Mouse (Mus musculus) kidney, adult 2 months (tissue): Measurements from ENCODE around the gene Daxx. TPM values are rescaled to one million over a fixed set of nuclear protein-coding genes. Genes with fewer than 3 reads are reported as not detected.

ENCODE experiments used
- DNase-seq: peaks from one replicate; pipeline ENCODE4 v3.0.0; 2021
- H3K27ac ChIP-seq: fragments of 200-500 bp; 2 replicates; pipeline ENCODE4 v1.5.1; 2012; ENCODE audit warnings: low read depth, low read length, control low read depth, inconsistent platforms; ENCODE audit not compliant: insufficient read depth
- H3K27me3 ChIP-seq: fragments of 200-500 bp; replicated peaks from 2 replicates; pipeline ENCODE4 v1.6.1; 2012; ENCODE audit warnings: mild to moderate bottlenecking, moderate library complexity, low read length, inconsistent platforms; ENCODE audit not compliant: control insufficient read depth, insufficient read depth
- H3K36me3 ChIP-seq: fragments of 200-500 bp; 2 replicates; pipeline ENCODE4 v1.6.1; 2012; ENCODE audit warnings: mild to moderate bottlenecking, moderate library complexity, low read length, inconsistent platforms; ENCODE audit not compliant: control insufficient read depth, insufficient read depth
- H3K4me1 ChIP-seq: fragments of 200-500 bp; 2 replicates; pipeline ENCODE4 v1.6.1; 2011; ENCODE audit warnings: low read length; ENCODE audit not compliant: control insufficient read depth, insufficient read depth
- H3K4me3 ChIP-seq: fragments of 200-500 bp; 2 replicates; pipeline ENCODE4 v1.5.1; 2011; ENCODE audit warnings: mild to moderate bottlenecking, low read depth, low read length, control low read depth; ENCODE audit not compliant: insufficient read depth
- CTCF ChIP-seq: fragments of 200-500 bp; conservative IDR thresholded peaks from 2 replicates; pipeline ENCODE4 v1.5.1; 2011; ENCODE audit warnings: low read depth, mild to moderate bottlenecking, control low read depth, low read length, moderate library complexity, mixed read lengths; ENCODE audit not compliant: insufficient read depth, insufficient read length
- POLR2A ChIP-seq: fragments of 200-500 bp; IDR thresholded peaks from one replicate; pipeline ENCODE4 v1.6.1; 2011; ENCODE audit warnings: low read depth, low read length, control low read depth
- WGBS: fragments of 180-500 bp; shearing (Covaris S2); methylation state at CpG from one replicate; pipeline ENCODE4 v1.1.7; 2018; 5-methylcytosine and 5-hydroxymethylcytosine counted together
- polyA plus RNA-seq: library from polyadenylated mRNA; depleted of rRNA; stranded (reverse); fragments of >200 nt; gene quantifications from 2 replicates; pipeline ENCODE4 v1.2.3, GENCODE M21; 2012

Daxx gene
- polyA plus RNA-seq, 1 experiment: 35.0 TPM

- H3K36me3 ChIP-seq: no peaks in the 10 kb centered on the region; the same call in 1 of the 2 replicates
- H3K4me3 ChIP-seq: no peak overlapping the region
- H3K27me3 ChIP-seq: no peaks in the 10 kb centered on the region
- no peak overlapping the region for H3K27ac ChIP-seq
- TF ChIP-seq POLR2A (no peak), CTCF (no peak)
- WGBS: 94% methylated on average over 8 of the region's 8 CpGs
- no peak for DNase-seq
- peaks cover 10% of the 10 kb centered on the region; the same call in 1 of the 2 replicates for H3K4me1 ChIP-seq
Measured at GRCm38 (mm10) chr17:33913905-33914304, 4.7 kb downstream of the Daxx start.

GRCm38 (mm10) chr17:33914969-33915391 lies 5.8 kb downstream of the Daxx start:
- no peak overlapping the region for H3K4me3 ChIP-seq
- H3K4me1 ChIP-seq: peaks cover 13% of the 10 kb centered on the region; the same call in 1 of the 2 replicates
- no peaks in the 10 kb centered on the region for H3K27me3 ChIP-seq
- no peak for DNase-seq
- 72% methylated on average over 13 of the region's 13 CpGs for WGBS
- H3K27ac ChIP-seq: no peak overlapping the region
- no peak for TF ChIP-seq POLR2A
- no peak for TF ChIP-seq CTCF
- no peaks in the 10 kb centered on the region; the same call in 1 of the 2 replicates for H3K36me3 ChIP-seq

- no peak for TF ChIP-seq CTCF
- no peak for TF ChIP-seq POLR2A
- Histone ChIP-seq H3K4me3 (peak within 1 kb of the TSS; percentile 54), H3K27ac (no peak within 1 kb of the TSS), H3K4me1 (peaks cover 9% of the 10 kb centered on the region; the same call in 1 of the 2 replicates), H3K27me3 (no peaks in the 10 kb centered on the region), H3K36me3 (no peaks in the 10 kb centered on the region; the same call in 1 of the 2 replicates)
- peak; percentile 99 for DNase-seq
- under 1% methylated on average over 34 of the region's 34 CpGs for WGBS
Measured at GRCm38 (mm10) chr17:33915671-33916250, 6.5 kb downstream of the Daxx start, which contains the start of the genes Tapbp and Zbtb22. Tapbp (plus strand) TSS chr17:33915899. Zbtb22 (plus strand) TSS chr17:33915904.

GRCm38 (mm10) chr17:33916294-33916693 lies 7.1 kb downstream of the Daxx start:
- no peak overlapping the region for H3K27ac ChIP-seq
- WGBS: 3% methylated on average over 20 of the region's 20 CpGs
- DNase-seq: peak; percentile 51
- TF ChIP-seq CTCF: no peak
- no peak for TF ChIP-seq POLR2A
- no peaks in the 10 kb centered on the region for H3K27me3 ChIP-seq
- peak overlapping the region; percentile 54 for H3K4me3 ChIP-seq
- H3K4me1 ChIP-seq: peaks cover 9% of the 10 kb centered on the region; the same call in 1 of the 2 replicates
- no peaks in the 10 kb centered on the region; the same call in 1 of the 2 replicates for H3K36me3 ChIP-seq

DNA sequence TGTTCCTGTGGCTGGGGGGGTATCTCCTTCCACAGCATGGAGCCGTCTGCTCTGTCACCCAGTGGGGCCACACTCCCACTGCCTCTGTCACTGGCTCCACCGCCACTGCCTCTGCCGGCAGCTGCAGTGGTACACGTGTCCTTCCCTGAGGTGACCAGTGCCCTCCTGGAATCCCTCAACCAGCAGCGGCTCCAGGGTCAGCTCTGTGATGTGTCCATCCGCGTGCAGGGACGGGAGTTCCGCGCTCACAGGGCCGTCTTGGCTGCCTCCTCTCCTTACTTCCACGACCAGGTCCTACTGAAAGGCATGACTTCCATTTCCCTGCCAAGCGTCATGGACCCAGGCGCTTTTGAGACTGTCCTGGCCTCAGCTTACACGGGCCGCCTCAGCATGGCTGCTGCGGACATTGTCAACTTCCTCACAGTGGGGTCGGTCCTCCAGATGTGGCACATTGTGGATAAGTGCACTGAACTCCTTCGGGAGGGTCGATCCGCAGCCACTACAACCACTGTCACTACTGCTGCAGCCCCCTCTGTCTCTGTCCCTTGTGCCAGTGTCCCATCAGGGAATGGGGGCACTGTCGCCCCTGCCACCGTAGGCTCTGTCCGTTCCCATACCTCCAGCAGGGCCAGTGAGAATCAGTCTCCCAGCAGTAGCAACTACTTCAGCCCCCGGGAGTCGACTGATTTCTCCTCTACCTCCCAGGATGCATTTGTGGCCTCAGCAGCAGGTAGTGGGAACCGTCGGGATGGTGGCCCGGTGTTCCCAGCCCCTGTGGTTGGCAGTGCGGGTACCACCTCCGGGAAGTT lies 7.8 kb downstream of the Daxx start:
- peaks cover 9% of the 10 kb centered on the region; the same call in 1 of the 2 replicates for H3K4me1 ChIP-seq
- 70% methylated on average over 31 of the region's 31 CpGs for WGBS
- H3K36me3 ChIP-seq: no peaks in the 10 kb centered on the region; the same call in 1 of the 2 replicates
- DNase-seq: no peak
- no peak overlapping the region for H3K27ac ChIP-seq
- H3K27me3 ChIP-seq: no peaks in the 10 kb centered on the region
- no peak for TF ChIP-seq POLR2A
- TF ChIP-seq CTCF: no peak
- H3K4me3 ChIP-seq: peak overlapping the region; percentile 17

DNA sequence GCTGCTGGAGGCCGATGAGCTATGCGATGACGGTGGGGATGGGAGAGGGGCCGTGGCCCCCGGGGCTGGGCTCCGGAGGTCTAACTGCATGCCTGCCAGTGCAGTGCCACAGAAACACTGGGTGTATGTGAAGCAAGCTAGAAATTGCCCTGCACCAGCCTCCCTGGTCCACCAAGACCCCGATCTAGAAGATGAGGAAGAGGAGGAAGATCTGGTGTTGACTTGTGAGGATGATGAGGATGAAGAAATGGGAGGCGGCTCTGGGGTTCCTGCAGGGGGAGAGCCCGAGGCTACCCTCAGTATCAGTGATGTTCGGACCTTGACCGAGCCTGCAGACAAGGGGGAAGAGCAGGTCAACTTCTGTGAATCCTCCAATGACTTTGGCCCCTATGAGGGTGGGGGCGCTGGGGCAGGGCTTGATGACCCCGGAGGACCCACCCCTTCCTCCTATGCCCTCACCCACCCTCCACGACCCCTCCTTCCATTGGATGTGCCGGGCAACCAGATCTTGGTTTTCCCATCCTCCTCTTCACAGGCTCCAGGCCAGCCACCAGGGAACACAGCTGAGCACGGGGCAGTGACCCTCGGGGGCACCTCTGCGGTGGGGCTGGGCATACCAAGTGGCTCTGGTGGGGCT lies 8.6 kb downstream of the Daxx start:
- no peak overlapping the region for H3K4me3 ChIP-seq
- no peak for DNase-seq
- 81% methylated on average over 18 of the region's 18 CpGs for WGBS
- TF ChIP-seq POLR2A (no peak), CTCF (no peak)
- H3K36me3 ChIP-seq: no peaks in the 10 kb centered on the region; the same call in 1 of the 2 replicates
- no peaks in the 10 kb centered on the region for H3K27me3 ChIP-seq
- H3K4me1 ChIP-seq: peaks cover 9% of the 10 kb centered on the region; the same call in 1 of the 2 replicates
- no peak overlapping the region for H3K27ac ChIP-seq
